Mouse (Mus musculus) bone marrow macrophage, adult 2 months (primary cell): ENCODE results near the gene 2610507B11Rik.

Experiments
- CTCF ChIP-seq: IDR thresholded peaks from 2 replicates; pipeline ENCODE4 v1.5.1; 2012; ENCODE audit warnings: low read depth, mild to moderate bottlenecking, low read length, moderate library complexity
- POLR2A ChIP-seq: IDR thresholded peaks from 2 replicates; pipeline ENCODE4 v1.6.1; 2012; ENCODE audit warnings: mild to moderate bottlenecking, low read depth, low read length, borderline replicate concordance

DNA sequence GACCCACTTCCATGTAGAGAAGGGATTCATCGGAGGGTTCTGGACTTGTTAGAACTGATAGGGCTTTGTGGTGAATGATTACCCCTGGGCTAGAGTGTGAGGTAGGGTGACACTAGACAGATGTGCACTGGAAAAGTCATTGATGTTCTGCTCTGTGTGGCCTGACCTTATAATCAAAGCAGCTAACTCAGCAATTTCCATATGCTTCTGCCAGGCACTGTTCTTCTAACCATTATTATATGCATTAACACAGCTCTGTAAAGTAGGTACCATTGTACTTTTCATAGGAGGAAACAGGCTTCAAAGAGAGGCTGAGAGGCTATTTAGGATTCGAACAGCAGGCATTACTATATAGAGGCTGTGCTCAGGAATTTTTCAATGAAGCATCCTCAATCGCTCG is 65.7 kb downstream of the 2610507B11Rik start:
- TF ChIP-seq CTCF (no peak), POLR2A (no peak)
